Mouse (Mus musculus): ENCODE data around the gene Gm45337. TPM values are rescaled to one million over a fixed set of nuclear protein-coding genes. Genes with fewer than 3 reads are reported as not detected.
"Not testable (repeated sequence)": the region's sequence is repeated elsewhere in the genome, so short reads cannot be mapped to it uniquely, and the experiment has no call there.

Gm45337 gene
- total and polyA plus RNA-seq, 2 experiments from 2014 or later = not detected

DNA sequence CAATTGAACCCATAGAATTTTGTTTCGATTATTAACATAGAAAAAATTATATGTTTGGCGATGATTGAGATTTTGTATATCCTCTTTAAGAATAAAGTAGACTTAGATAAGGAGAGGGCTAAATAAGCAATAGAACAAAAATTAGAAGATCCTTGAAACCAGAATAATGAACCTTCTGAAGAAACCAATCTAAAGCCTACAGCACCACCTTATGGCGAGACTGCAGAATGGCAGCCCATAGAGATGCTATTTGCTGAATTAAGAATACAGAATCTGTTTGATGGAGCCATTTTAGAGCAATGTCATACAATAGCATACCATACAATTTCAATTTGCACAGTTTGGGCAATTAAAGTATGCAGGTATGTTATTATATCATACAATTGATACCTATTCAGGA is 25.4 kb upstream of the Gm45337 start:
- Histone ChIP-seq H3K36me3 (replicated peaks; ENCODE audit: control insufficient read depth, insufficient read depth, low read length) (no peaks in the 10 kb centered on the region), H3K9ac (replicated peaks; ENCODE audit: low read depth, low read length) (no peak overlapping the region), H3K27me3 (ENCODE audit: control insufficient read depth, insufficient read depth, low read length) (no peaks in the 10 kb centered on the region), H3K4me1 (ENCODE audit: control insufficient read depth, insufficient read depth) (no peaks in the 10 kb centered on the region), H3K27ac (ENCODE audit: low read depth) (no peak overlapping the region), H3K4me2 (ENCODE audit: low read depth, low read length) (no peak overlapping the region), H3K4me3 (ENCODE audit: low read depth, low read length) (no peak overlapping the region), H3K9me3 (replicated peaks; ENCODE audit: control insufficient read depth, low read length) (no peaks in the 10 kb centered on the region)
- TF ChIP-seq CTCF (IDR thresholded peaks at IDR 0.05; ENCODE audit: low read depth) = peak; percentile 67
- no peak for TF ChIP-seq EP300 (IDR thresholded peaks at IDR 0.05; ENCODE audit: low read depth)
- 45% methylated on average over 3 of the region's 3 CpGs for WGBS
- no peak for ATAC-seq (ENCODE audit: insufficient read depth, low read depth)
- peak; percentile 13 for DNase-seq (ENCODE audit: low spot score)

- H3K27ac ChIP-seq (ENCODE audit: low read depth); H3K4me1 ChIP-seq (ENCODE audit: control insufficient read depth, insufficient read depth); H3K4me2 ChIP-seq (ENCODE audit: low read depth, low read length); H3K9me3 ChIP-seq (replicated peaks; ENCODE audit: control insufficient read depth, low read length); H3K9ac ChIP-seq (replicated peaks; ENCODE audit: low read depth, low read length); ATAC-seq (ENCODE audit: insufficient read depth, low read depth); H3K4me3 ChIP-seq (ENCODE audit: low read depth, low read length); H3K27me3 ChIP-seq (ENCODE audit: control insufficient read depth, insufficient read depth, low read length); H3K36me3 ChIP-seq (replicated peaks; ENCODE audit: control insufficient read depth, insufficient read depth, low read length); DNase-seq (ENCODE audit: low spot score): not testable (repeated sequence)
These were observed 21.2 kb upstream of the Gm45337 start, which contains the start of gene Gm4553 for GRCm38 (mm10) chr7:142165639-142166038. Gene Gm4553 (minus strand): TSS chr7:142165739.

- Histone ChIP-seq H3K9ac (replicated peaks; ENCODE audit: low read depth, low read length) (no peak overlapping the region), H3K4me3 (ENCODE audit: low read depth, low read length) (no peak overlapping the region), H3K4me1 (ENCODE audit: control insufficient read depth, insufficient read depth) (no peaks in the 10 kb centered on the region), H3K9me3 (replicated peaks; ENCODE audit: control insufficient read depth, low read length) (no peaks in the 10 kb centered on the region), H3K27ac (ENCODE audit: low read depth) (no peak overlapping the region), H3K36me3 (replicated peaks; ENCODE audit: control insufficient read depth, insufficient read depth, low read length) (no peaks in the 10 kb centered on the region), H3K27me3 (ENCODE audit: control insufficient read depth, insufficient read depth, low read length) (no peaks in the 10 kb centered on the region), H3K4me2 (ENCODE audit: low read depth, low read length) (no peak overlapping the region)
- WGBS = 81% methylated on average over 3 of the region's 3 CpGs
- ATAC-seq (ENCODE audit: insufficient read depth, low read depth) (no peak), DNase-seq (ENCODE audit: low spot score) (no peak)
- no peak for TF ChIP-seq EP300 (IDR thresholded peaks at IDR 0.05; ENCODE audit: low read depth)
- TF ChIP-seq CTCF (IDR thresholded peaks at IDR 0.05; ENCODE audit: low read depth) = no peak
These were observed 15.0 kb upstream of the Gm45337 start for GRCm38 (mm10) chr7:142159366-142159765.

DNA sequence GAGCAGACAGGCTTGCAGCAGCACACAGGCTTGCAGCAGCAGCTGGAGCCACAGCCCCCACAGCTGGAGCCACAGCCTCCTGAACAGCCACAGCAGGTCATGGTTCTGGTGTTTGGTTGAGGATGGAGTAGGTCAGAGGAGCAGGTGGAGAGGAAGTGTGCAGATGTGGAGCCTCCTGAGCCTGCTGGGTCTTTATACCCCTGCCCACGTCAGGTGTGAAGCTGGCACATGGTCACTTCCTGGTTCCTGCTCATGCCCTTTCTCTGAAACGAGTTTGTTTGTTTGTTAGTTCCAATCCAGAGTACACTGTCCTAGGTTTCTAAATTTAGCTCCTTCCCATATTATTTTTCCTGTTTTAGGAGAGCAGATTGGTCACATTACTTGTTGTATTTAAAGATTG is 12.6 kb upstream of the Gm45337 start, which contains the start of gene Gm29735:
Gm29735 (minus strand) TSS at position 101 of the 400 bp plus-strand sequence.
- H3K4me2 ChIP-seq (ENCODE audit: low read depth, low read length); H3K4me3 ChIP-seq (ENCODE audit: low read depth, low read length); ATAC-seq (ENCODE audit: insufficient read depth, low read depth); H3K9ac ChIP-seq (replicated peaks; ENCODE audit: low read depth, low read length); H3K27me3 ChIP-seq (ENCODE audit: control insufficient read depth, insufficient read depth, low read length); H3K4me1 ChIP-seq (ENCODE audit: control insufficient read depth, insufficient read depth); H3K9me3 ChIP-seq (replicated peaks; ENCODE audit: control insufficient read depth, low read length); DNase-seq (ENCODE audit: low spot score); H3K36me3 ChIP-seq (replicated peaks; ENCODE audit: control insufficient read depth, insufficient read depth, low read length); H3K27ac ChIP-seq (ENCODE audit: low read depth): not testable (repeated sequence)
- 26% methylated on average over 2 of the region's 2 CpGs for WGBS

DNA sequence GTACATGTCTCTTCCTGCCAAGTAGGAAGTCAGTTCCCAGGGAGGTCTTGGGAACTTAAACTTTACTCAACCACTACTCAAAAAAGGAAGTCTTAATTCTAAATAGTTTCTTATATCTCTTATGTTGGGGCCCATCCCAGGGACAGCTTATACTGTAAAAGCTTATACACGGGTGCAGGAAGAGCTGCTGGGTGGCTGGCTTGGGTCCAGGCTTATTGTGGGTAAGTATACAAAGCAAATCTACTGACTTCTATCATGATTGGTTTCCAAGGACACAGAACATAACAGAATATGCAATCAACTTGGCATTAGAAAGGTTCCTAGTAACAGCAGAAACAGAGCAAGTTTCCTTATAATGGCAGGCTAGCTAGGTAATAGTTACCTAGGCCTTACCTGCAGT is 10.9 kb upstream of the Gm45337 start:
- Histone ChIP-seq H3K4me3 (ENCODE audit: low read depth, low read length) (no peak overlapping the region), H3K36me3 (replicated peaks; ENCODE audit: control insufficient read depth, insufficient read depth, low read length) (no peaks in the 10 kb centered on the region), H3K4me2 (ENCODE audit: low read depth, low read length) (no peak overlapping the region), H3K9ac (replicated peaks; ENCODE audit: low read depth, low read length) (no peak overlapping the region), H3K27me3 (ENCODE audit: control insufficient read depth, insufficient read depth, low read length) (no peaks in the 10 kb centered on the region), H3K4me1 (ENCODE audit: control insufficient read depth, insufficient read depth) (no peaks in the 10 kb centered on the region), H3K9me3 (replicated peaks; ENCODE audit: control insufficient read depth, low read length) (no peaks in the 10 kb centered on the region), H3K27ac (ENCODE audit: low read depth) (no peak overlapping the region)
- ATAC-seq (ENCODE audit: insufficient read depth, low read depth) (no peak), DNase-seq (ENCODE audit: low spot score) (no peak)
- 50% methylated on average over 1 of the region's 1 CpGs for WGBS
- no peak for TF ChIP-seq EP300 (IDR thresholded peaks at IDR 0.05; ENCODE audit: low read depth)
- TF ChIP-seq CTCF (IDR thresholded peaks at IDR 0.05; ENCODE audit: low read depth) = no peak

DNA sequence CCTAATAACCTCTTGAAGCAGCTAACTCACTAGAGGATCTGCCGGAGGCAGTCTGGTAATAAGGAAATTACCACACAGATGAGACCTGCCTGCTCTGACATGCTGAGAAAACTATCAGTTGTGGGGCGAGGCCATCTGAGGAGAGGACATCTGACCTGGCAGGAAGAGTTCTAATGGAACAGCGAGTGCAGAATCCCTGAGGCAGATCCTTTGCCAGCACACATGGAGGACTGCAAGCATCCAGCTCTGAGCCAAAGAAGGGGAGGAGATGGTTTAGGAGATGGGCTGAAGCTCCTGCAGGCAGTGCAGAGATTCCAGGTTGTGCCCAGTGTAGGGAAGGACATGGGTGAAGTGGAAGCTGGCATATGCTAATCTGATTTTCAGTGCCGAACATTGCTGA is 7.8 kb upstream of the Gm45337 start:
- no peak overlapping the region for H3K4me2 ChIP-seq (ENCODE audit: low read depth, low read length)
- WGBS = 72% methylated on average over 4 of the region's 4 CpGs
- H3K9me3 ChIP-seq (replicated peaks; ENCODE audit: control insufficient read depth, low read length) = no peaks in the 10 kb centered on the region
- no peaks in the 10 kb centered on the region for H3K36me3 ChIP-seq (replicated peaks; ENCODE audit: control insufficient read depth, insufficient read depth, low read length)
- no peak for TF ChIP-seq EP300 (IDR thresholded peaks at IDR 0.05; ENCODE audit: low read depth)
- TF ChIP-seq CTCF (IDR thresholded peaks at IDR 0.05; ENCODE audit: low read depth) = no peak
- H3K9ac ChIP-seq (replicated peaks; ENCODE audit: low read depth, low read length) = no peak overlapping the region
- ATAC-seq (ENCODE audit: insufficient read depth, low read depth) (no peak), DNase-seq (ENCODE audit: low spot score) (no peak)
- no peaks in the 10 kb centered on the region for H3K27me3 ChIP-seq (ENCODE audit: control insufficient read depth, insufficient read depth, low read length)
- no peak overlapping the region for H3K4me3 ChIP-seq (ENCODE audit: low read depth, low read length)
- H3K4me1 ChIP-seq (ENCODE audit: control insufficient read depth, insufficient read depth) = no peaks in the 10 kb centered on the region
- H3K27ac ChIP-seq (ENCODE audit: low read depth) = no peak overlapping the region

All from heart, postnatal 0 days (tissue).